In the genomic region with DNA sequence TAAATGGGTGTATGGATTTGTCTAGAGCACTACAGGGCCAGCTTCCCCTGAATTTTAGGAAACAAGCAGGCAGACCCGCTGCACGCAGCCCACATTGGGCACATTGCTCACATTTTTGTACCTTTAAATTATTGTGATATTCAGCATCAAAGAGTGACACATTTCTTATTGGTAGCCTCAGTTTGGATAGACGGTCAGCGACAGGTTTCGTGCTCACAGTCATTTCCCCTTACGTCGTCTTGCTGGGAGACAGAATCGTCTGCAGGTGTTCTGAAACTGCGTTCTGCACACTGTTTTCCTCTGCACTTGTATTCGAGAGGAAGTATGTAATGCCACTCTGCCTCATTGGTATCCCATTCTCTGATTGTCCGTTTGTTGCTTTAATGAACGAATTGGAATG, we compare ENCODE assay signal across 16 mouse cellular contexts.
"Had no signal": no experiment of that assay in that cellular context is flagged by ENCODE, and none has a peak within 500 bp of the region (broad histone marks: within the 10 kb centered on the region; RNA-seq: fewer than 3 reads in every experiment).

No protein-coding gene starts in this region.

- H3K9me3 ChIP-seq: neural tube, embryonic 13.5 days; neural tube, embryonic 15.5 days; stomach, embryonic 15.5 days had no signal

- DNase-seq: retina, postnatal 1 day; right cerebral cortex, adult 18-20 months; right cerebral cortex, postnatal 14 days; right cerebral cortex, postnatal 25 days; right cerebral cortex, postnatal 4 days; spleen, adult 18-20 months; thymus, adult 18-20 months; thymus, adult 2 months; thymus, postnatal 14 days; thymus, postnatal 25 days; thymus, postnatal 36 days; thymus, postnatal 4 days had no signal

- H3K27ac ChIP-seq: neural tube, embryonic 13.5 days; neural tube, embryonic 15.5 days; stomach, embryonic 15.5 days; stomach, postnatal 0 days had no signal

- H3K4me2 ChIP-seq: neural tube, embryonic 13.5 days; neural tube, embryonic 15.5 days; stomach, embryonic 15.5 days had no signal

- H3K9ac ChIP-seq: neural tube, embryonic 13.5 days; neural tube, embryonic 15.5 days; stomach, embryonic 15.5 days had no signal

- H3K27me3 ChIP-seq: neural tube, embryonic 13.5 days; neural tube, embryonic 15.5 days; stomach, embryonic 15.5 days had no signal

- H3K4me1 ChIP-seq: neural tube, embryonic 13.5 days; neural tube, embryonic 15.5 days; stomach, embryonic 15.5 days had no signal

- H3K4me3 ChIP-seq: neural tube, embryonic 13.5 days; neural tube, embryonic 15.5 days; stomach, embryonic 15.5 days had no signal

- H3K36me3 ChIP-seq: neural tube, embryonic 13.5 days; neural tube, embryonic 15.5 days; stomach, embryonic 15.5 days had no signal
